Mouse (Mus musculus) testis, adult 2 months (tissue): Measurements from ENCODE around the gene Atg13.

Experiments
- CTCF ChIP-seq: fragments of 200-500 bp; IDR thresholded peaks from 2 replicates; pipeline ENCODE4 v1.5.1; 2012; ENCODE audit warnings: low read depth, mild to moderate bottlenecking, inconsistent platforms, low read length, moderate library complexity; ENCODE audit not compliant: control insufficient read depth, insufficient read depth, insufficient replicate concordance
- POLR2A ChIP-seq: fragments of 200-500 bp; IDR thresholded peaks from 2 replicates; pipeline ENCODE4 v1.6.1; 2012; ENCODE audit warnings: low read depth, mild to moderate bottlenecking, inconsistent platforms, low read length, moderate library complexity; ENCODE audit not compliant: control insufficient read depth

DNA sequence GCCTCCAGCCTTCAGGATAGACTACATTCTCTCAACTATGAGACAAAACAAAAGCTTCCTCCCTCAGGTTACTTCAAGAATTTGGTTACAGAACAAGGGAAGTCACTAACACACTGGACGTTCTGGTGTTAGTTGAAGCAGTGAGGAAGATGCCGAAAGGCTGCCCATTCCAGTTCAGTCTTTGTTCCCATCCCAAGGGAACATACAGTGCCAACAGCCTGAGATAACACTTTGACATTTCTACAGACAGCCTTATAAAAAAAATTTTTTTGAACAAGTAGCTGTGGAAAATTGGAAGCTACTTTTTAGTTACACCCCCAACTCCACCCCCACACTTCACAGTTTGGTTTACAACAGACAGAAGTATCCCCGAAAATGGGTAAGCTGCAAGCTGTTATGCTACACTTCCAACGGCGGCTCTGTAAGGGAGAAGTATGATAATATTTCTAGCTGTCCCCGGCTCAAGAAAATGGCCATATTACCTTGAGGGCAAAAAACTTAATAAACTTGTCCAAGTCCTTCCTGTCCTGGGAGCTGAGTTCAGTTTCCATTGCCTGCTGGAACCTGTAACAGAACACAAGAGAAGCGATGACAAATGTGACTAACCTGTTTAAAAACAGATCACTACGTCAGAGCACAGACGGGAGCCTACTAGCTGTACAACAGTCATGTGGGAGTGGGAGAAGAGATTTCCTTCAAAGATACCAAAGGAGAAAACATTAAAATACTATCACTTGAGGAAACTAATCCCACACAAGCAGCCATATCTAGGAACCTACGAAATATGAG is 14.7 kb downstream of the Atg13 start:
- TF ChIP-seq POLR2A (no peak), CTCF (no peak)
